Mouse (Mus musculus) ES-Bruce4 (cell line): ENCODE results near the gene Arhgef10l.

Experiments used
- CTCF ChIP-seq: IDR thresholded peaks from one replicate; pipeline ENCODE4 v1.8.1; 2011; ENCODE audit warnings: low read depth, low read length
- EP300 ChIP-seq: IDR thresholded peaks from 2 replicates; pipeline ENCODE4 v1.6.1; 2011; ENCODE audit warnings: low read depth, low read length; ENCODE audit not compliant: insufficient read depth
- POLR2A ChIP-seq: IDR thresholded peaks from one replicate; pipeline ENCODE4 v1.8.1; 2011; ENCODE audit warnings: low read length; ENCODE audit not compliant: insufficient read depth

DNA sequence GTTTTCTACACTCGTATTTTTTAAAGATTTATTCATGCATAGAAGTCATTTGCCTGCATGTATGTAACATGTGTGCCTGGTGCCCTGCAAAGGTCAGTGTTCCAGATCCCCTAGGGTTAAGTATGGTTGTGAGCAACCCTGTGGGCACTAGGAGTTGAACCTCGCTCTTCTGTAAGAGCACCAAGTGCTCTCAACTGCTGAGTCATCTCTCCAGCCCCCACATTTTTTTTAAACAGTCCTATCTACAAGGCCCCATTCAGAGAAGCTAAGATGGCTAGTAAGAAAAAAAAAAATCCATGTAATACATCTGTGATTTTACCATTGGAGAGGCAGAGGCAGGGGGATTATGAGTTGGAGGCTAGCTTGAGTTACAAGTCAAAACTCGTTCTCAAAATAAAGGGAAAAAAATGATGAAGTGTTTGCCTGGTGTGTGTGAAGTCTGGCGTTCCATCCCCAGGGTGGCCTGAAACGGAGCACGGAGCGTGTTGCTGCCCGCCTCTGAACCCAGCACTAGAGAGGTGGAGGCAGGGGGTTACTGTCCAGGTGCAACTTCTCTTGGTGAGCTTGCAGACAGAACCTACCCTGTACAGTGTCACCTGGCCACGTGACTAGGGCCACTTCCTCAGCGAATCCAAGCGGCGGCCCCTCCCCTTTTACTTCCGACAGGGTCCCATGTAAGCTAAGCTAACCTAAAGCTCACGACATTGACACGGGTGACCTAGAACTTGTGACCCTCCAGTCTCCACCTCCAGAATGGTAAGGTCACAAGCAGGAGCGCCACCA lies 24.3 kb upstream of the Arhgef10l start:
- no peak for TF ChIP-seq CTCF
- TF ChIP-seq POLR2A = no peak
- TF ChIP-seq EP300 = peak; percentile 57; the same call in 1 of the 2 replicates
